Mouse (Mus musculus) limb, embryonic 10.5 days (tissue): Measurements from ENCODE around the gene Spint2. TPM values are rescaled to one million over a fixed set of nuclear protein-coding genes. Genes with fewer than 3 reads are reported as not detected.
A peak's percentile ranks its signal among the peaks of the same experiment; 100 is the strongest.

ENCODE experiments used
- DNase-seq: peaks from one replicate; pipeline ENCODE4 v3.0.0-alpha.2; 2017; ENCODE audit warnings: low spot score
- H3K27ac ChIP-seq: fragments of 300-500 bp; sonication (generic); 2 replicates; pipeline ENCODE4 v1.5.1; 2016; ENCODE audit warnings: mild to moderate bottlenecking
- H3K27me3 ChIP-seq: fragments of 300-500 bp; sonication (generic); 2 replicates; pipeline ENCODE4 v1.6.1; 2016; ENCODE audit warnings: low read depth, mild to moderate bottlenecking; ENCODE audit not compliant: poor library complexity, severe bottlenecking
- H3K36me3 ChIP-seq: fragments of 300-500 bp; sonication (generic); 2 replicates; pipeline ENCODE4 v1.6.1; 2016; ENCODE audit warnings: mild to moderate bottlenecking, moderate library complexity
- H3K4me1 ChIP-seq: fragments of 300-500 bp; sonication (generic); 2 replicates; pipeline ENCODE4 v1.6.1; 2016
- H3K4me3 ChIP-seq: fragments of 300-500 bp; sonication (generic); 2 replicates; pipeline ENCODE4 v1.5.1; 2016; ENCODE audit warnings: mild to moderate bottlenecking, moderate library complexity
- H3K9me3 ChIP-seq: fragments of 300-500 bp; sonication (generic); replicated peaks from 2 replicates; pipeline ENCODE4 v1.6.1; 2016; ENCODE audit warnings: mild to moderate bottlenecking
- WGBS: fragments of 180-500 bp; shearing (Covaris S2); methylation state at CpG from one replicate; pipeline ENCODE4 v1.1.7; 2016; 5-methylcytosine and 5-hydroxymethylcytosine counted together
- polyA plus RNA-seq: library from polyadenylated mRNA; unstranded; fragments of >200 nt; fragmentation: Nextera tagmentation; extraction: Ambion mirVana; gene quantifications from 2 replicates; pipeline ENCODE4 v1.2.1, GENCODE M21; 2016

Spint2 gene
- polyA plus RNA-seq, 1 experiment from 2014 or later = 71.8 TPM

DNA sequence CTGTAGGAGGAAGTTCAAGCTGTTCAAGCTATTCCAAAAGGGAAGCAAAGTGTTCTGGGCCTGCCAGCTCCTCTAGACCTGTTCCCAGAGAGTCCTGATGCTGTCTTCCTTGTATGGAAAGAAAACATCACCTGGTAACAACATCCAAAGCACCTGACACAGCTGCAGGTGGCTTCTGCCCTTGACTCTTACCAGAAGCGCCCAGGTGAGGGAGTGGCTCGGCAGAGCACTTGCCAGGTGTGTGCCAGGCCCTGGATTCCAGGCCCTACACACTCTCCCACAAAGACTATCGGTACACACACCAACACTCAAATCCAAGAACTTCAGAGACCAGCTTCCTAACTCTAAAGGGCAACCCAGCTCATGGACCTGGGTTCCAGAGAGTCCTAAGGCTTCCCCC lies 17.9 kb downstream of the Spint2 start:
- no peaks in the 10 kb centered on the region for H3K36me3 ChIP-seq
- DNase-seq = no peak
- 87% methylated on average over 3 of the region's 3 CpGs for WGBS

DNA sequence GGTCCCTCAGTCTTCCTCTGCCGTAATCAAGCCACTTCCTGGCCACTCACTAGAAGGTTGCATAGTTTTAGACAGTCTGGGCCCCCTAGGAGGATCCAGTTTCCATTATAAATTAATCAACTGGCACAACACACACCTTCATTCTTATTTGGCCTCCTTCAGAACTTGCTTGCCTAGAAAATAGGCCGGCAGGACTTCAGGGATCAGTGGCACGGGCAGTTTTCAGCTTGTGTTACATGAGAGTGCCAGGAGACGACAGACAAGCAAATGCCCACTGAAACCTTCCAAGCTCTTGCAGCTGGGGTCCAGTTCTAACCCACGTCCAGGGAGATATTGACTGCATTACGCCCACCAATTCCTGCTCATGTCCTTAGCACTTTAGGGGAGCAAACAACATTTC lies 19.6 kb downstream of the Spint2 start:
- Histone ChIP-seq H3K9me3 (no peaks in the 10 kb centered on the region), H3K36me3 (0 out of 2 replicates have a peak, but pooled peaks cover 5% of the 10 kb centered on the region), H3K27ac (no peak overlapping the region), H3K27me3 (no peaks in the 10 kb centered on the region), H3K4me1 (peaks cover 44% of the 10 kb centered on the region), H3K4me3 (no peak overlapping the region)
- DNase-seq = no peak
- 75% methylated on average over 6 of the region's 6 CpGs for WGBS

More for the DNA sequence above, 17.9 kb downstream of the Spint2 start:
- H3K27ac ChIP-seq = no peak overlapping the region
- H3K9me3 ChIP-seq = no peaks in the 10 kb centered on the region
- peaks cover 30% of the 10 kb centered on the region for H3K4me1 ChIP-seq
- H3K4me3 ChIP-seq = no peak overlapping the region
- no peaks in the 10 kb centered on the region for H3K27me3 ChIP-seq

DNA sequence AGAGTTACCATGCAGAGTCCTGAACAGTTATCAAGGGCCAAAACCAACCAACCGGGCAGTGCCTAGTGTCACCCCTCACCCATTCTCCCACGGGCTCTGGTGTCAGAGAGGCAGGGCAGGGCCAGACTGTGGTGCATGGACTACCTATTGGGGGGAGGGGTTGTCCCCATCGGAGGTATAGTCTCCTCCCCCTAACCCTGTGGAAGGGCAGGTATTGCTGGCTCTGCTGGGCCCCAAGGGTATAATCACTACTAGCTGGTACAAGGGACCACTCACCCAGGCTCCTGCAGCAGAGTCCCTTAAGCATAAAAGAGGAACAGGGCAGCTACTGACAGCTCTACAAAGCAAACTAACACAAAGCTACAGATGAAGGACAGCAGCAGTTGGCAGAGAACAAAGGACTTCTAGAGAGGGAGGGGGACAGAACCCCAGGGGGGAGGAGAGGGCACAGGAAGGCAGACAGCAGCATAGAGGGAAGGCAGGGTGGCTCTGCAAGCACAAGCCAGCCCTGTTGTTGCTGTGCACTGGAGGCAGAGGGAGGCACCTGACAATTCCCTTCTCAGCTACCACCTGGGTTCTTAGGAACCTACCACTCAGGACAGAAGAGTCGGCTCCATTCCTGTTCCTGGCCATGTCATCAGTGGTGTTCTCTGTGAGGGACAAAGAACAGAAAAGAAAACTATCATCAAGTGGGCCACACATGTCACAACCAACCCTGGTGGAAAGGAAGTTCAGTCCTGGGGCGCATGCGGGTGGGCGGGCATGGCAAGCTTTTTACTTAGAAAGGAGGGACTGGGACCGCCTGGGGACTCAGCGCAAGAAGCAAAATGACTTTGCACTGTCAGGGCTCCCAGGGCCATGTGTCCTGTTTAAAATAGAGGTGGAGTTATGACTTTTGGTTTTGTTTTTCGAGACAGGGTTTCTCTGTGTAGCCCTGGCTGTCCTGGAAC lies 21.7 kb downstream of the Spint2 start:
- peak overlapping the region; percentile 33 for H3K4me3 ChIP-seq
- peak overlapping the region; percentile 84 for H3K27ac ChIP-seq

DNA sequence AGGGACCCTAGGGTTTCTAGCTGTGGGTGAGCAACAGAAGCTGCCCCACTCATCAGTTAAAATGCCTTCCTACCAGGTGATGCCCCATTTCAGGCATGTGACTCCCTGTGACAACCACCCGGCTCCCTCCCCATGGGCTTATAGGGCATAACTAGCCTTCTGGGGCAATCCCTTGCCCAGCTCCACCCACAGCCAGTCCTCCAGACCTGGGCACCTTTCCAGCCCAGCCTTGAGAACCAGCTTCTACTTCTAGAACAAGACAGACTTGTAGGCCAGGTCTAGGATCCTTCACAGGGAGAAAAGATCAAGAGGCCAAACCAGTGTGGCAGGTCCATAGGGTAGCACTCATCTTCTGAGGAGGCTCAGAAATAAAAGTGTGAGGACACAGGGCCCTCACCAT lies 24.3 kb downstream of the Spint2 start:
- 0 out of 2 replicates have a peak, but pooled peaks cover 5% of the 10 kb centered on the region for H3K36me3 ChIP-seq
- H3K9me3 ChIP-seq = no peaks in the 10 kb centered on the region
- DNase-seq = no peak
- H3K4me1 ChIP-seq = peaks cover 50% of the 10 kb centered on the region
- H3K27ac ChIP-seq = no peak overlapping the region
- no peaks in the 10 kb centered on the region for H3K27me3 ChIP-seq
- 100% methylated on average over 1 of the region's 1 CpGs for WGBS
- H3K4me3 ChIP-seq = no peak overlapping the region

More for the DNA sequence above, 21.7 kb downstream of the Spint2 start:
- 80% methylated on average over 10 of the region's 10 CpGs for WGBS
- Histone ChIP-seq H3K27me3 (no peaks in the 10 kb centered on the region), H3K36me3 (0 out of 2 replicates have a peak, but pooled peaks cover 5% of the 10 kb centered on the region), H3K9me3 (no peaks in the 10 kb centered on the region), H3K4me1 (peaks cover 37% of the 10 kb centered on the region)
- peak; percentile 48 for DNase-seq

DNA sequence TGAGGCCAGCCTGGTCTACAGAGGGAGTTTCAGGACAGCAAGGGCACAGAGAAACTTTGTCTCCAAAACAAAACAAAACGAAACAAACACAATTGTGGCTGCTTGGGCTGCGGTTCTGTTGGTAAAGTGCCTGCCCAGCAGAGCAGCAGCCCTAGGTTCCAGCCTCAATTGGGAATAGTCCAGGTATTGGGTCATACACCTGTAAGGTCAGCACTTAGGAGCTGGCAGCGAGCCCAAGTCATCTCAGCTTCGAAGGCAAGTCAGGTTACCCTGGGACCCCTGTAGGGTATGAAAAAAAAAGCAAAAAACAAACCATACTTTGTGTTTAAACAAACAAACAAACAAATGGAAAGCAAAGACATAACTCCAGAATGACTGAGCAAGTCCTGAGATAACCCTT lies 25.8 kb downstream of the Spint2 start:
- WGBS = 85% methylated on average over 4 of the region's 4 CpGs

DNA sequence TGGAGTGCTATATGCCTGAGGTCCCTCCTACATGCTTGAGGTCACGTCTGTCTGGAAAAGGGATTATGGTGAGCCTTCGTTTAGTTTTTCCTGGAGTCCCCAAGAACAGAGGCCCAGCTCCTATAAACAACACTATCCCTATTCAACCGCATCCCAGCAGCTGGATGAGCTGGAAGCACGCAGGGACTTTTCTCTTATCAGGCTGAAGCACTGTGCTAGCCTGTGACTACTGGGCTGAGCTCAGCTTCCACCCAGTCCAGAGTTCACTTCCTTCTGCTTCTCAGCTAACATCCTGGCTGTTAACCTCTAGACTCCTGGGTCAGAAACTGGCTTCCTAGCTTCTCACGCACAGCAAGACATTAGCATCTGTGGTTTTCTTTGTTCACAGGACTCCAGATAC lies 27.9 kb downstream of the Spint2 start:
- Histone ChIP-seq H3K9me3 (no peaks in the 10 kb centered on the region), H3K27ac (0 out of 2 replicates have a peak overlapping the region, but pooled peaks have one; percentile 6), H3K4me3 (no peak overlapping the region), H3K36me3 (0 out of 2 replicates have a peak, but pooled peaks cover 5% of the 10 kb centered on the region), H3K27me3 (peaks cover 7% of the 10 kb centered on the region), H3K4me1 (peaks cover 28% of the 10 kb centered on the region)
- 53% methylated on average over 5 of the region's 5 CpGs for WGBS
- no peak for DNase-seq

More for the DNA sequence above, 25.8 kb downstream of the Spint2 start:
- Histone ChIP-seq H3K4me3 (no peak overlapping the region), H3K36me3 (0 out of 2 replicates have a peak, but pooled peaks cover 5% of the 10 kb centered on the region), H3K27me3 (no peaks in the 10 kb centered on the region), H3K9me3 (no peaks in the 10 kb centered on the region), H3K27ac (no peak overlapping the region), H3K4me1 (peaks cover 45% of the 10 kb centered on the region)
- no peak for DNase-seq

DNA sequence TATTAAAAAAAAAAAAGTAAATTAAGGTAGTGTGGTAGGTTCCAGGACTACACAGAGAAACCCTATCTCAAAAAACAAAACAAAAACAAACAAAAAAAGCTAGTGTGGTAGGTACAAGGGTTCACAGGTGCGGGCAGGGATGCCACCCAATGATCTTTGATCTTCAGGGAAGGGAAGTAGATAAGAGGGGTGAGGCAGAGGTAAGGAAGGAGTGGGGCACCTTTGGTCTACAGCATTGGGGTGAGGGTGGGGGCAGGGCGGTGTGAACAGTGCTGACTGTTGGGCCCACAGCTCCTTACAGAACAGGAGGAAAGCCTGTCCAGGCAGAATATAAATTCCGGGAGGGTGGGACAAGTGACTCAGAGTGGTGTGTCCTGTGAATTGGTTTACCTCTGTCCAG lies 30.5 kb downstream of the Spint2 start:
- Histone ChIP-seq H3K27me3 (peaks cover 21% of the 10 kb centered on the region), H3K4me3 (no peak overlapping the region), H3K36me3 (peaks cover 14% of the 10 kb centered on the region), H3K4me1 (peaks cover 32% of the 10 kb centered on the region), H3K9me3 (no peaks in the 10 kb centered on the region), H3K27ac (no peak overlapping the region)
- 78% methylated on average over 3 of the region's 3 CpGs for WGBS
- DNase-seq = no peak

DNA sequence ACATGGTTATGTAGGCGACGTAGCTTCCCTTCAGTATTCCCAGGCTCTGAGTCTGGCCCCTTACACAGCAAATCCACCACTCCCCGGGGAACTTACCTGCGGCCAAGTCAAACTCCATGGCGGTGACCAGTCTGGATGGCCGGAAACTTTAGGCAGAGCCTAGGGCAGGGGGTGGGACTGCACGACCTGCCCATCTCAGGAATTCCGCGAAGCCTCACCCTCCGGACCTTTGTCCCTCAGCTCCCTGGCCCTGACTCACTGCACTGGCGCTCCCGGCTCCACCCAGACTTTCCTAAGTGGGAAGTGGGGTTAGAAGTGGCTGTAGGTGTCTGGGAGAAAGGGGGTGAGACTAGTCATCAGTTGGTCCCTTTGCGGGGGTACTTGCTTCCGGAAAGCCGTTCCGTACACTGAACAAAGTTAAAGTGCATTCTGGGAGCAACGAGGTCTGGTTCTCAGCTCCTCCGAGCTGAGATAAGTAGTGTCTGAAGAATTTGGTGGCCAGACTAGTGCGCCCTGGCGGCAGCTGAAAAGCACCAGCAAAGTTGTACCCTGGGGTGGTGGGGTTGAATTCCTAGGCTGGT lies 33.4 kb downstream of the Spint2 start, which contains the start of gene 2200002D01Rik:
Gene 2200002D01Rik, minus strand, starts transcription at position 206 of the 581 bp plus-strand sequence.
- H3K36me3 ChIP-seq = peaks cover 39% of the 10 kb centered on the region
- H3K9me3 ChIP-seq = no peaks in the 10 kb centered on the region
- peak; percentile 57 for DNase-seq
- H3K4me1 ChIP-seq = peaks cover 23% of the 10 kb centered on the region
- peaks cover 21% of the 10 kb centered on the region for H3K27me3 ChIP-seq
- H3K4me3 ChIP-seq = peak within 1 kb of the TSS; percentile 48
- 5% methylated on average over 20 of the region's 20 CpGs for WGBS
- H3K27ac ChIP-seq = peak within 1 kb of the TSS; percentile 68

DNA sequence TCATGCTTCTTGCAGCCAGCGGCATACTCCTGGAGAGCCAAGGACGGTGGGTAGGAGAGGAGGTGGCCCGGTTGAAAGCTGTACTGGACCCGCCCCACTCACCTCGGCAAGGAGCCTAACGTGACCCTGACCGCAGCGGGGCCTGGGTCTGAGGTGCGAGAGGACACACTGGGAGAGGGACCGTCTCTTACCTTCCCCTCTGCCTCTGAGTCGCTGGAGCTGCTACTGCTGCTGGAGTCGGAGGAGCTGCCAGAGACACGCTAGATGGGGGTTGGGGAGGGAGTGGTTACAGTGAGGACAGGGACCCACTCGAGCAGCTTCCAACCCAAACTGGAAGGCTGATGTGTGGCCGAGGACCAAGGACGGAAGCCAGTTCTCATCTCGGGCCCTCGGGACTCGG lies 34.0 kb downstream of the Spint2 start:
- peak; percentile 45 for DNase-seq
- H3K27ac ChIP-seq = peak overlapping the region; percentile 68
- peak overlapping the region; percentile 48 for H3K4me3 ChIP-seq
- H3K27me3 ChIP-seq = peaks cover 21% of the 10 kb centered on the region
- no peaks in the 10 kb centered on the region for H3K9me3 ChIP-seq
- H3K4me1 ChIP-seq = peaks cover 18% of the 10 kb centered on the region
- WGBS = 6% methylated on average over 19 of the region's 19 CpGs
- peaks cover 39% of the 10 kb centered on the region for H3K36me3 ChIP-seq

DNA sequence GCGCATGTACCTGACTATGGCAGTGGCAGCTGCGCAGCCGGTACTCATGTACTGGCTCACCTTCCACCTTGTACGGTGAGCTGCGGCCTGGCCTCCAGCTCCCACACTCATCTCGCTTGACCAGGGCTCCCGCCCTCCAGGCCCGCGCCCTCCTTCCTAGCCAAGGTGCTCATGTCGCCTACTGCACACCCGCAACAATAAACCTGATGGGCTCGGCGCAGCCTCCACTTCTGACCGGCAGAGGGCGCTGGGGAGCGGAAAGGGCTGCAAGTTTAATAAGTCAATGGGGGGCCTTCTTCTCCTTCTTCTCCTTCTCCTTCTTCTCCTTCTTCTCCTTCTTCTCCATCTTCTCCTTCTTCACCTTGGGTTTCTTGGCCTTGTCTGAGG lies 34.4 kb downstream of the Spint2 start:
- no peaks in the 10 kb centered on the region for H3K9me3 ChIP-seq
- peaks cover 21% of the 10 kb centered on the region for H3K27me3 ChIP-seq
- peak overlapping the region; percentile 48 for H3K4me3 ChIP-seq
- H3K4me1 ChIP-seq = peaks cover 18% of the 10 kb centered on the region
- WGBS = 25% methylated on average over 16 of the region's 16 CpGs
- peaks cover 39% of the 10 kb centered on the region for H3K36me3 ChIP-seq
- peak overlapping the region; percentile 68 for H3K27ac ChIP-seq
- DNase-seq = peak; percentile 92

DNA sequence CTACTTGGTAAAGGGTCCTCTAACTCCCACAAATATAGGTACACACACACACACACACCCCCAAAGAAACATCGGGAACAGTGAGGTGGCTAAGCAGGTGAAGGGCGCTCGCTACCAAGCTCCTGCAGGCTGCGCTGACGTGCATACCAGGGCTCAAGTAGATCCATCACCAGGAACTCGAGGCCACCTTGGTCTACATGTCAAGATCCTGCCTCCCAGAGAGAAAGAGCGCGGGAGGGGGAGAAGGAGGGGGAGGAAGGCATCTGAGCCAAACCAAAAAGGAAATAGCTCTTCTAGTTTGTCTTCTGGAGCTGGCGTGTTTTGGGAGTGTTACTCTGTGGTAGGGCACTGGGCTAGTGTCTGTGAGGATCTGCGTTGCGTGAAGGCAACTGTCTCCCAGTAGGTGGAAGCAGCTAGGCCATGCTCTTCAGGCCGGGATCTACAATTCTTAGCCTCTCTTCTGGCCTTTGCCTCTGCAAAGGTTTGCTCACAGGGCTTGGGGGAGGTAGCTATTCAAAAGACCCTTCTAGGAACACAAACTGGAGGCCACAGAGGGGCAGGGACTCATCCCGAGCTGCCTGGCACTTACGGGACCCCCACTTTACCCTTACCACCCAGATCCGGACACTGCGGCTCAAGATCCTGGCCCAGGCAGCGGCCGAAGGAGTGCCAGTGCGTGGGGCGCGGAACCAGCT lies 34.9 kb downstream of the Spint2 start:
- Histone ChIP-seq H3K4me3 (peak overlapping the region; percentile 48), H3K27ac (peak overlapping the region; percentile 68; the same call in 1 of the 2 replicates), H3K27me3 (peaks cover 21% of the 10 kb centered on the region), H3K9me3 (no peaks in the 10 kb centered on the region), H3K4me1 (peaks cover 18% of the 10 kb centered on the region), H3K36me3 (peaks cover 39% of the 10 kb centered on the region)
- DNase-seq = no peak
- WGBS = 84% methylated on average over 21 of the region's 21 CpGs

DNA sequence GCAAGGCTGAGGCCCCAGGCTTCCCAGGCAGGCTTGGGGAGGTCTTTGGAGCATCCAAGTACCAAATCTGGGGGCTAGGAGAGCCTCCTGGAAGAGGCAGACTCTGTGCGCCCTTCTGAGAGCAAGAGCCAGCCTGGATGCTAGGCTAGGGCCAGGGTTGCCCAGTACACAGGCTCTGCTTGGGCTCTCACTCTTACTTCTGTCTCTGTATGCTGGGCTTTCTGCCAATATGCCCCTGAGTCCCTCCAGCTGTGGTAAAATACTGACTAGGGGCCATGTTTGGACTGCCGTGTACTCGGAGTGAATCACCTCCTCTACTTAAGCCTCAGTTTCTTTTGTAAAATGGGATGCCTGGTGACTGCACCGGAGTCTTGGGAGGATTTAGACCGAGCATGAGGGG lies 35.7 kb downstream of the Spint2 start:
- no peak overlapping the region for H3K27ac ChIP-seq
- peaks cover 39% of the 10 kb centered on the region for H3K36me3 ChIP-seq
- H3K27me3 ChIP-seq = peaks cover 21% of the 10 kb centered on the region
- 96% methylated on average over 5 of the region's 5 CpGs for WGBS
- H3K4me1 ChIP-seq = peaks cover 18% of the 10 kb centered on the region
- H3K4me3 ChIP-seq = no peak overlapping the region
- H3K9me3 ChIP-seq = no peaks in the 10 kb centered on the region
- no peak for DNase-seq
